Mouse (Mus musculus) neural tube, embryonic 11.5 days (tissue): ENCODE results near the gene Ywhaq. TPM values are rescaled to one million over a fixed set of nuclear protein-coding genes. Genes with fewer than 3 reads are reported as not detected.

Experiments
- ATAC-seq: fragments of 200-750 bp; cut with Nextera tagmentation; 2 replicates; pipeline ENCODE4 v1.8.0; 2017; ENCODE audit warnings: moderate number of reproducible peaks, mild to moderate bottlenecking, moderate TSS enrichment, moderate library complexity; ENCODE audit not compliant: insufficient read depth, low FRiP score, low TSS enrichment
- DNase-seq: peaks from one replicate; pipeline ENCODE4 v3.0.0-alpha.2; 2015; ENCODE audit warnings: low spot score
- H3K27ac ChIP-seq: fragments of 300-500 bp; sonication (generic); 2 replicates; pipeline ENCODE4 v1.5.1; 2014; ENCODE audit warnings: low read depth, mild to moderate bottlenecking, low read length
- H3K27me3 ChIP-seq: fragments of 300-500 bp; sonication (generic); 2 replicates; pipeline ENCODE4 v1.6.1; 2014; ENCODE audit warnings: mild to moderate bottlenecking, low read length, mixed read lengths; ENCODE audit not compliant: control insufficient read depth, insufficient read depth
- H3K36me3 ChIP-seq: fragments of 300-500 bp; sonication (generic); 2 replicates; pipeline ENCODE4 v1.6.1; 2014; ENCODE audit warnings: mild to moderate bottlenecking, low read length, moderate library complexity, mixed read lengths; ENCODE audit not compliant: control insufficient read depth, insufficient read depth
- H3K4me1 ChIP-seq: fragments of 300-500 bp; sonication (generic); 2 replicates; pipeline ENCODE4 v1.6.1; 2014; ENCODE audit warnings: low read length, mixed read lengths; ENCODE audit not compliant: control insufficient read depth, insufficient read depth
- H3K4me2 ChIP-seq: fragments of 300-500 bp; sonication (generic); 2 replicates; pipeline ENCODE4 v1.6.1; 2014; ENCODE audit warnings: low read depth, mild to moderate bottlenecking, moderate library complexity
- H3K4me3 ChIP-seq: fragments of 300-500 bp; sonication (generic); 2 replicates; pipeline ENCODE4 v1.5.1; 2014; ENCODE audit warnings: low read depth, low read length
- H3K9ac ChIP-seq: fragments of 300-500 bp; sonication (generic); 2 replicates; pipeline ENCODE4 v1.6.1; 2014; ENCODE audit warnings: mild to moderate bottlenecking, low read length
- H3K9me3 ChIP-seq: fragments of 300-500 bp; sonication (generic); 2 replicates; pipeline ENCODE4 v1.6.1; 2016; ENCODE audit warnings: low read length; ENCODE audit not compliant: control insufficient read depth
- WGBS: fragments of 180-500 bp; shearing (Covaris S2); extraction: QIAGEN DNeasy Blood & Tissue Kit; methylation state at CpG from one replicate; pipeline ENCODE4 v1.1.7; 2014; 5-methylcytosine and 5-hydroxymethylcytosine counted together
- polyA plus RNA-seq: library from polyadenylated mRNA; unstranded; fragments of >200 nt; fragmentation: Nextera tagmentation; extraction: Ambion mirVana; gene quantifications from 2 replicates; pipeline ENCODE4 v1.2.1, GENCODE M21; 2014

The Ywhaq gene
- polyA plus RNA-seq, 1 experiment from 2014 or later: 1,105 TPM

GRCm38 (mm10) chr12:21364624-21365435, 52.6 kb downstream of the Ywhaq start:
- Histone ChIP-seq H3K4me3 (no peak overlapping the region), H3K27ac (no peak overlapping the region), H3K27me3 (no peaks in the 10 kb centered on the region), H3K4me1 (no peaks in the 10 kb centered on the region), H3K36me3 (no peaks in the 10 kb centered on the region), H3K4me2 (no peak overlapping the region), H3K9ac (no peak overlapping the region), H3K9me3 (no peaks in the 10 kb centered on the region)
- 83% methylated on average over 10 of the region's 10 CpGs for WGBS
- DNase-seq: no peak
- no peak for ATAC-seq

GRCm38 (mm10) chr12:21363195-21363594, 54.2 kb downstream of the Ywhaq start:
- no peak for DNase-seq
- 89% methylated on average over 3 of the region's 3 CpGs for WGBS

GRCm38 (mm10) chr12:21362686-21363085, 54.8 kb downstream of the Ywhaq start:
- H3K9me3 ChIP-seq: no peaks in the 10 kb centered on the region
- H3K4me1 ChIP-seq: no peaks in the 10 kb centered on the region
- no peak for DNase-seq
- no peak for ATAC-seq
- H3K4me3 ChIP-seq: no peak overlapping the region
- no peaks in the 10 kb centered on the region for H3K36me3 ChIP-seq
- no peak overlapping the region for H3K27ac ChIP-seq
- no peak overlapping the region for H3K4me2 ChIP-seq
- no peak overlapping the region for H3K9ac ChIP-seq
- no peaks in the 10 kb centered on the region for H3K27me3 ChIP-seq
- 88% methylated on average over 2 of the region's 2 CpGs for WGBS

More at GRCm38 (mm10) chr12:21363195-21363594, 54.2 kb downstream of the Ywhaq start:
- no peak overlapping the region for H3K9ac ChIP-seq
- no peaks in the 10 kb centered on the region for H3K4me1 ChIP-seq
- ATAC-seq: no peak
- no peak overlapping the region for H3K4me3 ChIP-seq
- no peak overlapping the region for H3K27ac ChIP-seq
- no peaks in the 10 kb centered on the region for H3K36me3 ChIP-seq
- no peaks in the 10 kb centered on the region for H3K9me3 ChIP-seq
- no peak overlapping the region for H3K4me2 ChIP-seq
- H3K27me3 ChIP-seq: no peaks in the 10 kb centered on the region

GRCm38 (mm10) chr12:21353681-21354080, 63.8 kb downstream of the Ywhaq start:
- H3K4me3 ChIP-seq: no peak overlapping the region
- 95% methylated on average over 8 of the region's 8 CpGs for WGBS
- no peak overlapping the region for H3K4me2 ChIP-seq
- H3K27me3 ChIP-seq: no peaks in the 10 kb centered on the region
- peaks cover 16% of the 10 kb centered on the region for H3K36me3 ChIP-seq
- no peaks in the 10 kb centered on the region for H3K9me3 ChIP-seq
- DNase-seq (no peak), ATAC-seq (no peak)
- H3K27ac ChIP-seq: no peak overlapping the region
- no peaks in the 10 kb centered on the region for H3K4me1 ChIP-seq
- H3K9ac ChIP-seq: no peak overlapping the region

GRCm38 (mm10) chr12:21350113-21350876, 67.1 kb downstream of the Ywhaq start:
- Histone ChIP-seq H3K4me1 (no peaks in the 10 kb centered on the region), H3K4me2 (no peak overlapping the region), H3K36me3 (peaks cover 16% of the 10 kb centered on the region), H3K27ac (no peak overlapping the region), H3K9me3 (no peaks in the 10 kb centered on the region), H3K4me3 (no peak overlapping the region), H3K9ac (no peak overlapping the region), H3K27me3 (no peaks in the 10 kb centered on the region)
- ATAC-seq (no peak), DNase-seq (no peak)
- 62% methylated on average over 7 of the region's 7 CpGs for WGBS

GRCm38 (mm10) chr12:21346972-21347371, 70.5 kb downstream of the Ywhaq start:
- H3K27me3 ChIP-seq: no peaks in the 10 kb centered on the region
- WGBS: 93% methylated on average over 7 of the region's 7 CpGs
- ATAC-seq: no peak

GRCm38 (mm10) chr12:21340674-21341073, 76.8 kb downstream of the Ywhaq start:
- 97% methylated on average over 5 of the region's 5 CpGs for WGBS
- Histone ChIP-seq H3K27me3 (no peaks in the 10 kb centered on the region), H3K4me2 (no peak overlapping the region), H3K9me3 (no peaks in the 10 kb centered on the region), H3K9ac (no peak overlapping the region), H3K4me1 (no peaks in the 10 kb centered on the region), H3K36me3 (peaks cover 3% of the 10 kb centered on the region; the same call in 1 of the 2 replicates), H3K4me3 (no peak overlapping the region), H3K27ac (no peak overlapping the region)
- ATAC-seq: no peak
- DNase-seq: no peak

More at GRCm38 (mm10) chr12:21346972-21347371, 70.5 kb downstream of the Ywhaq start:
- Histone ChIP-seq H3K9me3 (no peaks in the 10 kb centered on the region), H3K36me3 (peaks cover 9% of the 10 kb centered on the region), H3K27ac (no peak overlapping the region), H3K9ac (no peak overlapping the region), H3K4me2 (no peak overlapping the region), H3K4me1 (no peaks in the 10 kb centered on the region), H3K4me3 (no peak overlapping the region)
- DNase-seq: no peak
